33 mouse cellular contexts compared by ENCODE assay signal in genomic region chr2:181829032-181829650, GRCm38 (mm10). TPM values are rescaled to one million over a fixed set of nuclear protein-coding genes. Genes with fewer than 3 reads are reported as not detected.
DNase-seq lines count a peak whose midpoint lies in the region; ATAC-seq lines count a peak whose summit lies in the region.
"Had no signal": no experiment of that assay in that cellular context is flagged by ENCODE, and none has a peak within 500 bp of the region (broad histone marks: within the 10 kb centered on the region; RNA-seq: fewer than 3 reads in every experiment).

No protein-coding gene starts in this region.

- H3K27ac ChIP-seq in liver, embryonic 11.5 days (ENCODE audit: low read depth, low read length): no peak overlapping the region
- no peak overlapping the region for H3K27ac ChIP-seq in liver, embryonic 16.5 days (ENCODE audit: low read length)
- H3K27ac ChIP-seq: forebrain, embryonic 10.5 days; hindbrain, embryonic 15.5 days; left cerebral cortex, adult 2 months; limb, embryonic 13.5 days; midbrain, embryonic 12.5 days; neural tube, embryonic 12.5 days; stomach, postnatal 0 days had no signal

- H3K4me2 ChIP-seq in liver, embryonic 11.5 days: no peak overlapping the region
- no peak overlapping the region for H3K4me2 ChIP-seq in liver, embryonic 16.5 days (ENCODE audit: low read depth, low read length)
- H3K4me2 ChIP-seq: heart, embryonic 11.5 days; hindbrain, embryonic 15.5 days; limb, embryonic 13.5 days; lung, embryonic 14.5 days; midbrain, embryonic 12.5 days; neural tube, embryonic 12.5 days had no signal

- peak; percentile 57 for DNase-seq in 416B (ENCODE audit: low read depth)
- DNase-seq in c-Kit-negative CD71-positive TER-119-positive erythroid progenitor cells, embryonic 14.5 days (ENCODE audit: low read depth, low spot score): peak; percentile 11
- DNase-seq in liver, embryonic 11.5 days (ENCODE audit: low spot score): no peak
- no peak for DNase-seq in kidney, postnatal 36 days
- DNase-seq in c-Kit-positive CD71-positive TER-119-positive erythroid progenitor cells, embryonic 14.5 days (ENCODE audit: low spot score): no peak
- no peak for DNase-seq in heart, postnatal 14 days
- DNase-seq: adrenal gland, postnatal 10 days; B cell, adult 2 months; cerebellum, adult 18-20 months; cerebellum, postnatal 14 days; forebrain, postnatal 0 days; gastrocnemius, postnatal 25 days; heart, adult 18-20 months; kidney, adult 11 months; kidney, postnatal 14 days; lung, embryonic 14.5 days; lung, postnatal 14 days; right cerebral cortex, postnatal 4 days; thymus, adult 18-20 months; thymus, postnatal 25 days had no signal

- intact Hi-C loops in heart, postnatal 14 days (cut with DNase I): no loop called here

- no peak overlapping the region for H3K9ac ChIP-seq in liver, embryonic 11.5 days (ENCODE audit: low read depth, low read length)
- no peak overlapping the region for H3K9ac ChIP-seq in liver, embryonic 16.5 days (ENCODE audit: low read depth, low read length)
- H3K9ac ChIP-seq: forebrain, postnatal 0 days; hindbrain, embryonic 15.5 days; limb, embryonic 13.5 days; lung, embryonic 14.5 days; midbrain, embryonic 12.5 days; neural tube, embryonic 12.5 days had no signal

- no peaks in the 10 kb centered on the region; the same call in 1 of the 2 replicates for H3K4me1 ChIP-seq in liver, embryonic 11.5 days (replicated peaks; ENCODE audit: control insufficient read depth, insufficient read depth, low read length)
- H3K4me1 ChIP-seq in liver, embryonic 16.5 days (ENCODE audit: control insufficient read depth, low read depth, low read length): peaks cover 11% of the 10 kb centered on the region
- H3K4me1 ChIP-seq: forebrain, embryonic 10.5 days; hindbrain, embryonic 15.5 days; limb, embryonic 13.5 days; midbrain, embryonic 12.5 days; neural tube, embryonic 12.5 days had no signal

- H3K9me3 ChIP-seq in liver, embryonic 11.5 days (ENCODE audit: control insufficient read depth, low read length): no peaks in the 10 kb centered on the region
- no peaks in the 10 kb centered on the region for H3K9me3 ChIP-seq in liver, embryonic 16.5 days (replicated peaks; ENCODE audit: control insufficient read depth, low read length)
- H3K9me3 ChIP-seq: forebrain, embryonic 10.5 days; hindbrain, embryonic 15.5 days; limb, embryonic 13.5 days; midbrain, embryonic 12.5 days; neural tube, embryonic 12.5 days had no signal

- H3K36me3 ChIP-seq in liver, embryonic 11.5 days (ENCODE audit: control insufficient read depth, insufficient read depth, low read length): no peaks in the 10 kb centered on the region
- no peaks in the 10 kb centered on the region for H3K36me3 ChIP-seq in liver, embryonic 16.5 days (ENCODE audit: control insufficient read depth, insufficient read depth)
- H3K36me3 ChIP-seq: forebrain, embryonic 10.5 days; limb, embryonic 13.5 days had no signal

- WGBS in liver, embryonic 11.5 days: 50% methylated on average over 2 of the region's 2 CpGs
- 30% methylated on average over 2 of the region's 2 CpGs for WGBS in liver, embryonic 16.5 days (ENCODE audit: insufficient replicate concordance)

- H3K4me3 ChIP-seq in liver, embryonic 11.5 days (ENCODE audit: low read depth, low read length): no peak overlapping the region
- H3K4me3 ChIP-seq in liver, embryonic 16.5 days (ENCODE audit: low read depth, low read length): no peak overlapping the region
- H3K4me3 ChIP-seq: forebrain, embryonic 10.5 days; hindbrain, embryonic 15.5 days; left cerebral cortex, adult 2 months; limb, embryonic 13.5 days; midbrain, embryonic 12.5 days; myocyte; neural tube, embryonic 12.5 days had no signal

- no peaks in the 10 kb centered on the region; the same call in 1 of the 2 replicates for H3K27me3 ChIP-seq in liver, embryonic 11.5 days (replicated peaks; ENCODE audit: control insufficient read depth, insufficient read depth, low read length)
- H3K27me3 ChIP-seq in liver, embryonic 16.5 days (ENCODE audit: control insufficient read depth, insufficient read depth, low read depth, low read length): no peaks in the 10 kb centered on the region
- H3K27me3 ChIP-seq: hindbrain, embryonic 15.5 days; limb, embryonic 13.5 days; midbrain, embryonic 12.5 days; neural tube, embryonic 12.5 days had no signal

- ATAC-seq in liver, embryonic 11.5 days (replicated peaks; ENCODE audit: low FRiP score): peak; percentile 83
- ATAC-seq in liver, embryonic 16.5 days (ENCODE audit: low read depth): peak; percentile 84
- ATAC-seq in cerebellum, adult (ENCODE audit: insufficient number of reproducible peaks, low FRiP score, low TSS enrichment): no peak
- ATAC-seq: forebrain, postnatal 0 days; inflammation-experienced regulatory T-cells, adult 6 months; Patski had no signal

RNA-seq across cellular contexts. Expression of gene Pcmtd2, which starts 8.5 kb away (rescaled TPM):
- polyA plus RNA-seq in liver, embryonic 11.5 days (2014; fragmentation: Nextera tagmentation; extraction: Ambion mirVana): 21.6 and 25.3 TPM in 2 replicates
- 17.4 and 18.6 TPM in 2 replicates for polyA plus RNA-seq in liver, embryonic 16.5 days (2015; fragmentation: Nextera tagmentation; extraction: Ambion mirVana)
- 10 to 100 TPM; 43.4 to 61.5 TPM for total RNA-seq in heart, postnatal 14 days (2021)

RNA-seq across cellular contexts. Expression of gene Polr3k, which starts 35.0 kb away (rescaled TPM):
- 64.7 and 73.6 TPM in 2 replicates for polyA plus RNA-seq in liver, embryonic 11.5 days (2014; fragmentation: Nextera tagmentation; extraction: Ambion mirVana)
- polyA plus RNA-seq in liver, embryonic 16.5 days (2015; fragmentation: Nextera tagmentation; extraction: Ambion mirVana): 17.8 and 22.1 TPM in 2 replicates
- 10 to 100 TPM; 10.9 to 11.0 TPM for total RNA-seq in heart, postnatal 14 days (2021)

Comparison
In these comparisons a context has a peak if more than half of its experiments do, and no peak if none do; other contexts are left out.
1. DNase-seq: peak in 416B (single experiment) and c-Kit-negative CD71-positive TER-119-positive erythroid progenitor cells, embryonic 14.5 days (single experiment); none in liver, embryonic 11.5 days (single experiment), kidney, postnatal 36 days (0 of 2), c-Kit-positive CD71-positive TER-119-positive erythroid progenitor cells, embryonic 14.5 days (single experiment) and heart, postnatal 14 days (0 of 2).